Mouse (Mus musculus) CH12.LX (cell line): ENCODE results near the gene Efr3b. TPM values are rescaled to one million over a fixed set of nuclear protein-coding genes. Genes with fewer than 3 reads are reported as not detected.

Source experiments
- DNase-seq: peaks from one replicate; pipeline ENCODE4 v3.0.0-alpha.2; 2013; ENCODE audit errors: extremely low read depth
- H3K27ac ChIP-seq: 2 replicates; pipeline ENCODE4 v1.5.1; 2012; ENCODE audit warnings: low read depth, mild to moderate bottlenecking, control low read depth, moderate library complexity; ENCODE audit not compliant: insufficient read depth
- H3K27me3 ChIP-seq: replicated peaks from 2 replicates; pipeline ENCODE3; 2012; ENCODE audit warnings: inconsistent platforms
- H3K36me3 ChIP-seq, 2 experiments: replicated peaks in 1 of 2; 2 replicates each; pipeline versions ENCODE3 to v1.6.1; 2012; ENCODE audit warnings: inconsistent platforms in 1 of 2, low read length in 1 of 2, mild to moderate bottlenecking in 1 of 2, mixed read lengths in 1 of 2, moderate library complexity in 1 of 2; ENCODE audit not compliant: control insufficient read depth in 1 of 2, insufficient read depth in 1 of 2
- H3K4me1 ChIP-seq, 2 experiments: 2 replicates each; pipeline ENCODE4 v1.6.1; 2012; ENCODE audit warnings: inconsistent platforms in 1 of 2, moderate library complexity in 1 of 2; ENCODE audit not compliant: insufficient read depth in 2 of 2, control insufficient read depth in 1 of 2
- H3K4me2 ChIP-seq: 2 replicates; pipeline ENCODE4 v1.6.1; 2012; ENCODE audit warnings: low read depth, mild to moderate bottlenecking, control low read depth; ENCODE audit not compliant: poor library complexity, insufficient read depth, severe bottlenecking
- H3K4me3 ChIP-seq, 3 experiments: fragments of 150-350 bp in 1 of 3; sonication (generic) in 1 of 3; replicated peaks in 1 of 3; 2 replicates each; pipeline versions ENCODE3 to v1.5.1; 2011 to 2012; ENCODE audit warnings: low read depth in 2 of 3, low read length in 2 of 3, mild to moderate bottlenecking in 2 of 3, moderate library complexity in 2 of 3, control low read depth in 1 of 3, improper control_type of control experiment in 1 of 3, inconsistent platforms in 1 of 3, mixed read lengths in 1 of 3; ENCODE audit not compliant: poor library complexity in 1 of 3
- H3K79me2 ChIP-seq: replicated peaks from 2 replicates; pipeline ENCODE4 v1.6.1; 2012; ENCODE audit warnings: mild to moderate bottlenecking, moderate library complexity; ENCODE audit not compliant: control insufficient read depth, poor library complexity, insufficient read depth, severe bottlenecking; ENCODE audit errors: extremely low read depth
- H3K9ac ChIP-seq: 2 replicates; pipeline ENCODE4 v1.6.1; 2012; ENCODE audit warnings: low read depth, mild to moderate bottlenecking, control low read depth, moderate library complexity; ENCODE audit not compliant: insufficient read depth
- H3K9me3 ChIP-seq: replicated peaks from 2 replicates; pipeline ENCODE3; 2012; ENCODE audit warnings: low read length, inconsistent platforms, mixed read lengths
- BHLHE40 ChIP-seq: IDR thresholded peaks from 2 replicates; pipeline ENCODE4 v1.6.1; 2011; ENCODE audit warnings: mild to moderate bottlenecking, low read depth, low read length, improper control_type of control experiment
- CHD1 ChIP-seq: IDR thresholded peaks from 2 replicates; pipeline ENCODE4 v1.6.1; 2012; ENCODE audit warnings: low read depth, low read length, improper control_type of control experiment, inconsistent platforms
- CTCF ChIP-seq, 2 experiments: IDR thresholded peaks in 1 of 2; conservative IDR thresholded peaks in 1 of 2; 2 replicates each; pipeline ENCODE4 v1.5.1; 2011 to 2012; ENCODE audit warnings: low read depth in 2 of 2, low read length in 2 of 2, improper control_type of control experiment in 1 of 2, inconsistent platforms in 1 of 2, mild to moderate bottlenecking in 1 of 2, moderate library complexity in 1 of 2
- E2F4 ChIP-seq: IDR thresholded peaks from 2 replicates; pipeline ENCODE4 v1.6.1; 2011; ENCODE audit warnings: low read depth, low read length, improper control_type of control experiment; ENCODE audit not compliant: insufficient replicate concordance
- ELF1 ChIP-seq: IDR thresholded peaks from 2 replicates; pipeline ENCODE4 v1.6.1; 2014; ENCODE audit warnings: low read depth, mild to moderate bottlenecking, inconsistent platforms, low read length, improper control_type of control experiment
- ETS1 ChIP-seq: conservative IDR thresholded peaks from 2 replicates; pipeline ENCODE4 v1.6.1; 2012; ENCODE audit warnings: low read depth, mild to moderate bottlenecking, inconsistent platforms, low read length, improper control_type of control experiment, moderate library complexity
- HCFC1 ChIP-seq: IDR thresholded peaks from 2 replicates; pipeline ENCODE4 v1.6.1; 2012; ENCODE audit warnings: low read depth, mild to moderate bottlenecking, inconsistent platforms, low read length, improper control_type of control experiment
- IRF4 ChIP-seq: IDR thresholded peaks from 2 replicates; pipeline ENCODE4 v1.6.1; 2014; ENCODE audit warnings: low read depth, mild to moderate bottlenecking, inconsistent platforms, low read length, improper control_type of control experiment
- JUND ChIP-seq: conservative IDR thresholded peaks from 2 replicates; pipeline ENCODE4 v1.6.1; 2011; ENCODE audit warnings: low read depth, low read length, improper control_type of control experiment
- KAT2A ChIP-seq: IDR thresholded peaks from 2 replicates; pipeline ENCODE4 v1.6.1; 2012; ENCODE audit warnings: low read length, improper control_type of control experiment, inconsistent platforms; ENCODE audit not compliant: insufficient replicate concordance
- MAX ChIP-seq: IDR thresholded peaks from 2 replicates; pipeline ENCODE4 v1.6.1; 2011; ENCODE audit warnings: low read length, improper control_type of control experiment
- MAZ ChIP-seq: IDR thresholded peaks from 2 replicates; pipeline ENCODE4 v1.6.1; 2012; ENCODE audit warnings: low read depth, mild to moderate bottlenecking, inconsistent platforms, low read length, improper control_type of control experiment, moderate library complexity
- MEF2A ChIP-seq: IDR thresholded peaks from 2 replicates; pipeline ENCODE4 v1.6.1; 2014; ENCODE audit warnings: low read depth, mild to moderate bottlenecking, inconsistent platforms, low read length, improper control_type of control experiment, borderline replicate concordance
- MXI1 ChIP-seq: IDR thresholded peaks from 2 replicates; pipeline ENCODE4 v1.6.1; 2011; ENCODE audit warnings: mild to moderate bottlenecking, low read depth, low read length, improper control_type of control experiment
- NRF1 ChIP-seq: IDR thresholded peaks from 2 replicates; pipeline ENCODE4 v1.6.1; 2014; ENCODE audit warnings: low read depth, mild to moderate bottlenecking, inconsistent platforms, low read length, improper control_type of control experiment, moderate library complexity
- POLR2A ChIP-seq: IDR thresholded peaks from 2 replicates; pipeline ENCODE4 v1.6.1; 2011; ENCODE audit warnings: low read depth, mild to moderate bottlenecking, improper control_type of control experiment, low read length
- POLR2AphosphoS2 ChIP-seq: IDR thresholded peaks from 2 replicates; pipeline ENCODE4 v1.6.1; 2011; ENCODE audit warnings: low read depth, low read length, improper control_type of control experiment
- RCOR1 ChIP-seq: conservative IDR thresholded peaks from 2 replicates; pipeline ENCODE4 v1.6.1; 2012; ENCODE audit warnings: low read depth, mild to moderate bottlenecking, inconsistent platforms, low read length, improper control_type of control experiment
- TCF12 ChIP-seq: IDR thresholded peaks from 2 replicates; pipeline ENCODE4 v1.6.1; 2014; ENCODE audit warnings: low read depth, mild to moderate bottlenecking, inconsistent platforms, low read length, improper control_type of control experiment
- UBTF ChIP-seq: IDR thresholded peaks from 2 replicates; pipeline ENCODE4 v1.6.1; 2012; ENCODE audit warnings: low read depth, mild to moderate bottlenecking, inconsistent platforms, low read length, improper control_type of control experiment, moderate library complexity
- USF1 ChIP-seq: IDR thresholded peaks from 2 replicates; pipeline ENCODE4 v1.6.1; 2014; ENCODE audit warnings: low read depth, mild to moderate bottlenecking, inconsistent platforms, low read length, improper control_type of control experiment
- ZC3H11A ChIP-seq: IDR thresholded peaks from 2 replicates; pipeline ENCODE4 v1.6.1; 2012; ENCODE audit warnings: low read depth, mild to moderate bottlenecking, inconsistent platforms, low read length, improper control_type of control experiment
- ZKSCAN1 ChIP-seq: IDR thresholded peaks from 2 replicates; pipeline ENCODE4 v1.6.1; 2012; ENCODE audit warnings: low read depth, inconsistent platforms, low read length, improper control_type of control experiment, borderline replicate concordance
- ZMIZ1 ChIP-seq: IDR thresholded peaks from 2 replicates; pipeline ENCODE4 v1.6.1; 2012; ENCODE audit warnings: low read depth, mild to moderate bottlenecking, inconsistent platforms, low read length, improper control_type of control experiment
- dilution Hi-C: fragments of 300-500 bp; cut with MboI; formaldehyde crosslinking; loops from 2 replicates; pipeline ENCODE4 v1.14.3; 2020; ENCODE audit warnings: low sequenced_read_pairs; ENCODE audit not compliant: extremely low pct_unique_long_range_greater_than_20kb, extremely low pct_ligation_motif_present
- in situ Hi-C: fragments of 300-500 bp; cut with MboI; formaldehyde crosslinking; loops from 3 replicates; pipeline ENCODE4 v1.14.3; 2019; ENCODE audit warnings: low sequenced_read_pairs, low pct_ligation_motif_present, low pct_unique_long_range_greater_than_20kb, mixed read lengths
- polyA plus RNA-seq: library from polyadenylated mRNA; unstranded; fragments of >175 nt; gene quantifications from 2 replicates; pipeline ENCODE4 v1.2.1, GENCODE M21; 2012; ENCODE audit warnings: low read depth; ENCODE audit not compliant: insufficient read length
- total RNA-seq, 2 experiments: library from RNA; depleted of rRNA; stranded (reverse); fragments of 300-350 nt in 1 of 2; fragments of >200 nt in 1 of 2; gene quantifications; 2 replicates each; pipeline ENCODE4 v1.2.3; 2012 to 2014

The Efr3b gene
- total and polyA plus RNA-seq, 3 experiments: 0.68 to 2.1 (median 0.82) TPM

- H3K36me3 ChIP-seq: no peaks in the 10 kb centered on the region
- no peak for DNase-seq
- H3K27ac ChIP-seq: no peak overlapping the region
- H3K4me1 ChIP-seq: no peaks in the 10 kb centered on the region
- H3K79me2 ChIP-seq: no peaks in the 10 kb centered on the region
- TF ChIP-seq CHD1: no peak
- TF ChIP-seq JUND: no peak
- no peak for TF ChIP-seq ELF1
- TF ChIP-seq POLR2A: no peak
- TF ChIP-seq TCF12: no peak
- no peak for TF ChIP-seq MEF2A
- no peak for TF ChIP-seq ZKSCAN1
- no peak for TF ChIP-seq UBTF
- TF ChIP-seq POLR2AphosphoS2: no peak
- TF ChIP-seq HCFC1: no peak
- no peak for TF ChIP-seq MAZ
- TF ChIP-seq ETS1: no peak
- no peak for TF ChIP-seq CTCF (conservative IDR thresholded peaks at IDR 0.05 in 1 of 2, IDR thresholded peaks at IDR 0.05 in 1 of 2; ENCODE audit: low read depth in 2 of 2, low read length in 2 of 2)
- no peaks in the 10 kb centered on the region for H3K27me3 ChIP-seq
- in situ Hi-C loops (no loop called here), dilution Hi-C loops (no loop called here)
- no peaks in the 10 kb centered on the region for H3K9me3 ChIP-seq
- H3K4me3 ChIP-seq: no peak overlapping the region
- H3K4me2 ChIP-seq: no peak overlapping the region
- H3K9ac ChIP-seq: no peak overlapping the region
Observed at GRCm38 (mm10) chr12:4050861-4051425, 12.2 kb upstream of the Efr3b start.

GRCm38 (mm10) chr12:4048031-4048430, 9.3 kb upstream of the Efr3b start:
- in situ Hi-C loops (no loop called here), dilution Hi-C loops (no loop called here)
- no peak overlapping the region for H3K27ac ChIP-seq
- no peak overlapping the region for H3K9ac ChIP-seq
- H3K4me3 ChIP-seq: no peak overlapping the region
- no peaks in the 10 kb centered on the region for H3K27me3 ChIP-seq
- H3K36me3 ChIP-seq: no peaks in the 10 kb centered on the region
- H3K4me1 ChIP-seq: peaks cover 0 to 7% of the 10 kb centered on the region in 2 experiments; a peak in 1 of 4 replicates
- H3K9me3 ChIP-seq: no peaks in the 10 kb centered on the region
- H3K4me2 ChIP-seq: no peak overlapping the region
- H3K79me2 ChIP-seq: no peaks in the 10 kb centered on the region
- no peak for DNase-seq
- no peak for TF ChIP-seq ZMIZ1
- no peak for TF ChIP-seq NRF1
- no peak for TF ChIP-seq IRF4
- no peak for TF ChIP-seq E2F4
- no peak for TF ChIP-seq KAT2A
- TF ChIP-seq POLR2AphosphoS2: no peak
- no peak for TF ChIP-seq CHD1
- TF ChIP-seq JUND: no peak
- no peak for TF ChIP-seq BHLHE40
- no peak for TF ChIP-seq USF1
- no peak for TF ChIP-seq ZC3H11A
- TF ChIP-seq CTCF (conservative IDR thresholded peaks at IDR 0.05 in 1 of 2, IDR thresholded peaks at IDR 0.05 in 1 of 2; ENCODE audit: low read depth in 2 of 2, low read length in 2 of 2): no peak
- no peak for TF ChIP-seq MXI1
- TF ChIP-seq MAX: no peak
- no peak for TF ChIP-seq RCOR1
- TF ChIP-seq MAZ: no peak
